Mouse (Mus musculus) adrenal gland, postnatal 36 days (tissue): ENCODE results near the gene Rita1. TPM values are rescaled to one million over a fixed set of nuclear protein-coding genes. Genes with fewer than 3 reads are reported as not detected.

ENCODE experiments used
- total RNA-seq, 2 experiments: library from RNA; stranded (reverse); gene quantifications; 2 replicates each; pipeline ENCODE4 v1.2.3; 2021

The Rita1 gene
- total RNA-seq, 2 experiments from 2014 or later: 15.6 to 15.9 TPM

Other genes starting within 250 kb of the Rita1 start
- not detected for gene Lhx5, start 180.9 kb downstream of the Rita1 start, total RNA-seq
- 10 to 100 TPM; 82.6 to 82.9 TPM for gene Sdsl, start 139.8 kb downstream of the Rita1 start, total RNA-seq
- gene Sds, start 136.1 kb downstream of the Rita1 start, total RNA-seq: 1 to 10 TPM in 1 of 2 experiments, not detected in 1; 1.3 TPM
- gene Plbd2, start 109.0 kb downstream of the Rita1 start, total RNA-seq: 10 to 100 TPM; 86.9 to 87.9 TPM
- 10 to 100 TPM; 29.0 to 45.6 TPM for gene Slc8b1, start 101.4 kb downstream of the Rita1 start, total RNA-seq
- gene Tpcn1, start 23.9 kb downstream of the Rita1 start, total RNA-seq: 10 to 100 TPM; 34.1 to 36.9 TPM
- under 1 TPM; 0.36 to 0.40 TPM for gene Iqcd, start 23.6 kb downstream of the Rita1 start, total RNA-seq
- gene Ddx54, start 150 bp upstream of the Rita1 start, total RNA-seq: 10 to 100 TPM; 50.4 to 51.1 TPM
- 1 to 10 TPM in 1 of 2 experiments, not detected in 1; 2.0 TPM for gene Cfap73, start 21.6 kb upstream of the Rita1 start, total RNA-seq
- 10 to 100 TPM; 10.9 to 14.0 TPM for gene Rasal1, start 36.2 kb upstream of the Rita1 start, total RNA-seq
- gene Dtx1, start 99.3 kb upstream of the Rita1 start, total RNA-seq: 10 to 100 TPM in 1 of 2 experiments, 1 to 10 TPM in 1; 7.6 to 12.0 TPM
- gene Oas2, start 137.3 kb upstream of the Rita1 start, total RNA-seq: 1 to 10 TPM in 1 of 2 experiments, under 1 TPM in 1; 0.49 to 1.8 TPM
- gene Oas3, start 165.1 kb upstream of the Rita1 start, total RNA-seq: under 1 TPM; 0.36 to 0.60 TPM
- gene Oas1e, start 182.9 kb upstream of the Rita1 start, total RNA-seq: not detected
- gene Oas1c, start 199.9 kb upstream of the Rita1 start, total RNA-seq: 1 to 10 TPM in 1 of 2 experiments, under 1 TPM in 1; 0.40 to 1.7 TPM
- not detected for gene Oas1f, start 234.8 kb upstream of the Rita1 start, total RNA-seq
- gene Oas1h, start 248.8 kb upstream of the Rita1 start, total RNA-seq: not detected